Mouse (Mus musculus) spleen, adult 2 months (tissue): Measurements from ENCODE around the gene 4930442H23Rik.

ENCODE experiments used
- CTCF ChIP-seq: fragments of 200-500 bp; IDR thresholded peaks from 2 replicates; pipeline ENCODE4 v1.5.1; 2011; ENCODE audit warnings: mild to moderate bottlenecking, inconsistent platforms; ENCODE audit not compliant: insufficient read depth, insufficient read length, insufficient replicate concordance; ENCODE audit errors: extremely low read depth
- POLR2A ChIP-seq: fragments of 200-500 bp; IDR thresholded peaks from 2 replicates; pipeline ENCODE4 v1.6.1; 2011; ENCODE audit warnings: low read depth, low read length, inconsistent platforms

DNA sequence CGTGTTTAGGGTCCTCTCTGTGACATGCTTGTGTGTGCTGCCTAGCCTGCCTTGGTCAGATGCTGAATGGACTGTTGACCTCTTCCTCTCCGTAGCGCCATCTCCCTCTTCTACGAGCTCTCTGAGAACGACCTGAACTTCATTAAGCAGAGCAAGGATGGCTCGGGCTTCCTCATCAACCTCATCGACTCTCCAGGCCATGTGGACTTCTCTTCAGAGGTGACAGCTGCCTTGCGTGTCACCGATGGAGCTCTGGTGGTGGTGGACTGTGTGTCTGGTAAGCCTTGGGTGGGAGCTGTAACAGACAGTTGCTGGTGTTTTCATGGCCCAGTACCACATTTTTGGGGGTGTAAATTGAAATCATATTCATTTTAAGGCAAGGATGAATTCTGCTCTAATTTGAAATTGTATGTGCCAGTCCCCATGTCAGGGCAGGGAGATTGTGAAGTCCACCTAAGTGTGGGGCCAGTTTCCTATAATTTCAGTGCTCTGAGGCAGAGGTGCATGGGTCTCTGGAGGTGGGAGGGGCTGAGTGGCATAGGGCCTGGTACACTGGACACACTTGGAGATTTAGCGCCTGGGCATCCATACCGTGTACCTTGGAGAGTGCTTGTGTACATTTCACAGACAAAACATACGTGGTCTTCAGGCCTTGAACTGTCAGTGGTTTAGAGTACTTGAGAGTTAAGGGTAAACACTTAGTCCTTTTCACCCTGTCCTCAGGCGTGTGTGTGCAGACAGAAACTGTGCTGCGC is 5.5 kb downstream of the 4930442H23Rik start:
- no peak for TF ChIP-seq CTCF
- TF ChIP-seq POLR2A = no peak
